Mouse (Mus musculus) limb, embryonic 10.5 days (tissue): Measurements from ENCODE around the gene Rnf123. TPM values are rescaled to one million over a fixed set of nuclear protein-coding genes. Genes with fewer than 3 reads are reported as not detected.

Experiments
- DNase-seq: peaks from one replicate; pipeline ENCODE4 v3.0.0-alpha.2; 2017; ENCODE audit warnings: low spot score
- H3K27ac ChIP-seq: fragments of 300-500 bp; sonication (generic); 2 replicates; pipeline ENCODE4 v1.5.1; 2016; ENCODE audit warnings: mild to moderate bottlenecking
- H3K27me3 ChIP-seq: fragments of 300-500 bp; sonication (generic); 2 replicates; pipeline ENCODE4 v1.6.1; 2016; ENCODE audit warnings: low read depth, mild to moderate bottlenecking; ENCODE audit not compliant: poor library complexity, severe bottlenecking
- H3K36me3 ChIP-seq: fragments of 300-500 bp; sonication (generic); 2 replicates; pipeline ENCODE4 v1.6.1; 2016; ENCODE audit warnings: mild to moderate bottlenecking, moderate library complexity
- H3K4me1 ChIP-seq: fragments of 300-500 bp; sonication (generic); 2 replicates; pipeline ENCODE4 v1.6.1; 2016
- H3K4me3 ChIP-seq: fragments of 300-500 bp; sonication (generic); 2 replicates; pipeline ENCODE4 v1.5.1; 2016; ENCODE audit warnings: mild to moderate bottlenecking, moderate library complexity
- H3K9me3 ChIP-seq: fragments of 300-500 bp; sonication (generic); replicated peaks from 2 replicates; pipeline ENCODE4 v1.6.1; 2016; ENCODE audit warnings: mild to moderate bottlenecking
- WGBS: fragments of 180-500 bp; shearing (Covaris S2); methylation state at CpG from one replicate; pipeline ENCODE4 v1.1.7; 2016; 5-methylcytosine and 5-hydroxymethylcytosine counted together
- polyA plus RNA-seq: library from polyadenylated mRNA; unstranded; fragments of >200 nt; fragmentation: Nextera tagmentation; extraction: Ambion mirVana; gene quantifications from 2 replicates; pipeline ENCODE4 v1.2.1, GENCODE M21; 2016

Rnf123 gene
- polyA plus RNA-seq, 1 experiment from 2014 or later = 37.5 TPM

DNA sequence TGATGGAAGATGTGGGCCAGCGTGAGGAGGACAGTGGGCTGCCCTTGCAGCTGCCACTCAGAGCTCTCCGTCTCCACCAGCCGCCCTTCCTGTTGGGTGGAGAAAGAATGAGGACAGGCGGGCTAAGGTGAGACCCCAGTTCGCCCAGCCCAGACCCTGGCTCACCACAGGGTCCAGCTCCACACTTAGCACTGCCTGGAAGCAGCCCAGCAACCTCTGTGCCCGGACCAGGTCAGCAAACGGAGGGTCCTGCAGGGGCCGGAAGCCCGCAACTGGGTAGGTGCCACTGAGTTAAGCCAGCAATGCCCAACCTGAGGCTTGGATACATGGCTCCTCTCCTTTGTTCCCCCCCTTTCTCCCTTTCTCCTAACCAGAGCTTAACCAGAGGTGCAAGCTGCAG is 14.1 kb downstream of the Rnf123 start:
- no peaks in the 10 kb centered on the region for H3K9me3 ChIP-seq
- 89% methylated on average over 9 of the region's 9 CpGs for WGBS
- no peak overlapping the region for H3K27ac ChIP-seq
- peaks cover 74% of the 10 kb centered on the region for H3K36me3 ChIP-seq
- no peak for DNase-seq
- H3K27me3 ChIP-seq = no peaks in the 10 kb centered on the region
- no peak overlapping the region for H3K4me3 ChIP-seq
- peaks cover 8% of the 10 kb centered on the region; the same call in 1 of the 2 replicates for H3K4me1 ChIP-seq

DNA sequence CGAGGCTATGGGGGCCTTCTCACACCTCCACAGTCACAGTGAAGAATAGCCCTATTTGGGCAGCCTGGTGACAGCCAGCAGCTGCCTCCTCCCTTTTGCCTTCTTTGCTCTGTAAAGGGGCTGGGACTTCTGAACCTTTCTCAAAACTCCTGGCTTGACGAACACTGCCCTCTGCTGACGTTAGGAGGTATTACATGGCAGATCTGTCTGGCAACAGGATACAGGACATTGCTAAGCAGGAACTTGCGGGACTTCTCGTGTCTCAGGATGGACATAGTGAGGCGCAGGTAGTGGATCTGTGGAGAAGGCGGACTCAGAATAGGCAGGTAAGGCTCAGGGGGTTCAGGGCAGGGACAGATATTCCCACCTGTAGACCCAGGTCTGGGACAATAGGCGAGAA is 15.2 kb downstream of the Rnf123 start:
- Histone ChIP-seq H3K27ac (0 out of 2 replicates have a peak overlapping the region, but pooled peaks have one; percentile 6), H3K27me3 (no peaks in the 10 kb centered on the region), H3K36me3 (peaks cover 80% of the 10 kb centered on the region), H3K9me3 (no peaks in the 10 kb centered on the region), H3K4me3 (no peak overlapping the region), H3K4me1 (peaks cover 2% of the 10 kb centered on the region; the same call in 1 of the 2 replicates)
- 20% methylated on average over 8 of the region's 8 CpGs for WGBS
- peak; percentile 90 for DNase-seq

DNA sequence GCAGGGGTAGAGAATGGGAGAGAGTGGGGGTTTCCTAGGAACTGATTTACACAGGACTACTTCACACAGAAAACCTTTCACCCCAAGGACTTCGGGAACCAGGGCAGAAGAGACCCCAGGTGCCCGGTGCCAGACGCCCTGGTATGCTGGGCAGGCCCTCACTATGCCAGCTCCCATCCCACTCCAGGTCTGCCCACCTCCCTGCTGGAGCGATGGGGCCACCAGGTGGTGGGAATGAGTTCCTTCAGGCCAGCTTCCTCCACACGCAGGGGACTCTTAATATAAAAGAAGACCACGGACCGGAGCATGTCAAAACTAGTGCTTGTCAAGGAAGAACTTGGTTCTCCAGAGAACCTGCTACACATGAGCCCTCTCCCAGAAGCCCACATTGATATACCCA is 15.9 kb downstream of the Rnf123 start:
- Histone ChIP-seq H3K4me3 (no peak overlapping the region), H3K9me3 (no peaks in the 10 kb centered on the region), H3K4me1 (peaks cover 2% of the 10 kb centered on the region; the same call in 1 of the 2 replicates), H3K36me3 (peaks cover 85% of the 10 kb centered on the region), H3K27ac (no peak overlapping the region), H3K27me3 (no peaks in the 10 kb centered on the region)
- DNase-seq = no peak
- 78% methylated on average over 7 of the region's 7 CpGs for WGBS

DNA sequence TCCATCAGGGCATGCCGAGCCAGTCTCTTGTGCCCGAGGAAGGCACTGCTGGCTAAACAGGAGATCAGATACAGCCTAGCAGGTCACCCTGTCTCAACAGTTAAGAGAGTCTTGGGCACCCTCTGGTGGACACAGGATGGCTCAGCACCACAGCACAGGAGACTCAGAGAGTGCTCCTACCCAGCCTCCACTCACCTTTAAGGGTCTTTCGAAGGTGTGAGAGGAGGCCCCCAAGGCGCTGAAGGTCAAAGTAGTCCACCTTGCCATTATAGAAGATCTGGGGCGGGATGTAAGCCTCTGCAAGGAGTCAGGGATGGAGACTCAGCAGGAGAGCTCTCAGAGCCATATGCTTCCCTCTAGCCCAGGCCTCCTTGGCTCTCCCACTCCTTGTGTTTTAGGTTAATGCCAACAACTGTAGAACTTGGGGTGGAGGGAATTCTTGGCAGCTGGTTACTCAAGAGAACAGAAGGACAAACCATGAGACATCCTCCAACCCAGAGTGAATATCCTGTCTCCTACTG is 17.6 kb downstream of the Rnf123 start:
- WGBS = 56% methylated on average over 5 of the region's 5 CpGs
- Histone ChIP-seq H3K27ac (no peak overlapping the region), H3K9me3 (no peaks in the 10 kb centered on the region), H3K36me3 (peaks cover 86% of the 10 kb centered on the region), H3K4me3 (no peak overlapping the region), H3K4me1 (peaks cover 2% of the 10 kb centered on the region; the same call in 1 of the 2 replicates), H3K27me3 (no peaks in the 10 kb centered on the region)
- no peak for DNase-seq

DNA sequence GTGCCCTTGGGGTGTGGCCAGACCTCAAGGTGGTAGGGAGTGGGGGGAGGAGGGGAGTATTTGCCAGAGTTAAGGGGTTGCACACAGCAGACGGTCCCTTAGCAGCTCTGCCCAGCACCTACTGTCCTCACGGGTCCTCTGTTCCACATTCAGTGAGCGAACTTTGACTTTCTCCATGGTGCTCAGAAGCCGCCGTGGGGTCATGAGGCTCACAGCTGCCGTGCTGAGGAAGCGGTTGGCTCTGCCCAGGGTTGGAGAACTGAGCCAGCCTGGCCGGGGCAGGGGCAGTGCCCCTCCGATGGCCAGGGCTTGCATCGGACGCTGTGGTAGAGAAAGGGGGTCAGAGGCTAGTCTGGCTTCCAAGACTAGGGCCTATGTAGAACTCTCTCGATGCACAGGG is 19.8 kb downstream of the Rnf123 start:
- Histone ChIP-seq H3K36me3 (peaks cover 87% of the 10 kb centered on the region), H3K9me3 (no peaks in the 10 kb centered on the region), H3K27me3 (no peaks in the 10 kb centered on the region), H3K27ac (no peak overlapping the region), H3K4me3 (no peak overlapping the region), H3K4me1 (peaks cover 2% of the 10 kb centered on the region; the same call in 1 of the 2 replicates)
- 89% methylated on average over 12 of the region's 12 CpGs for WGBS
- no peak for DNase-seq

DNA sequence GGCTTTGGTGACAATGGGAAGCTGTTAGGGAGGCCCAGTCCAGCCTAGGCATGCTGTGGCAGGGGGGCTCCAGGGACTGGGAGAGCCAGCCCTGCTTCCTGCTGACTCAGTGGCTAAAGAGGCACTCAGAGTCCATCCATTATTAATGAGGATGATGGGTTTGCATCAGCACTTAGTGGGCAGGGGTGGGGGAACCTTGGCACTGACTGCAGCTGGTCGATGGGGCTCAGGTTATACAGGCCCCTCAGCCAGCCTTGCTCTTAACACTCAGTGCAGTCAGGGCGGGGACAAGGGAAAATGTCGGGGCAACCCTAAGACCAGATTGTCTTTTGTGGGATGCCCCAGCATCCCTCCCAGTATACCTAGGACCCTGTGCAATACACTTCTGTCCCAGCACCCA is 21.0 kb downstream of the Rnf123 start:
- no peak overlapping the region for H3K27ac ChIP-seq
- 96% methylated on average over 3 of the region's 3 CpGs for WGBS
- DNase-seq = no peak
- H3K4me3 ChIP-seq = no peak overlapping the region
- H3K9me3 ChIP-seq = no peaks in the 10 kb centered on the region
- H3K4me1 ChIP-seq = no peaks in the 10 kb centered on the region
- peaks cover 92% of the 10 kb centered on the region for H3K36me3 ChIP-seq
- no peaks in the 10 kb centered on the region for H3K27me3 ChIP-seq

DNA sequence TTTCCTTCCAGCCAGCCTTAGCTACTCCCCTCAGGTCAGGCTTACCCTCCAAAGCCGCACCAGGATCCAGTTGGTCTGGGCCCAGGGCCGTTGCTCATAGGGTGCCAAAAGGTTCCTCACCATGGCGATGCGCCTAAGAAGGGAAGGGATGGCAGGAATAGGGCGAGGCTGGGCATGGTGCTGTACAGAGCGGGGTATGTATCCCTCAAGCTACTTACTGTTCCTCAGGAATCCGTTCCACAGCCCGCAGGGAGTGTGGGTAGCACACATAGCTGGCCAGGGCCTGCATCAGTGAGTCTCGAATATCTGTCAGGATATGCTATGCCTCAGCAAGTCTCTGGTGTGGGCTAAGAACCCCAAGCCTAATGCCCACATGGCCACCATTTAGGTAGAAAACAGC is 24.9 kb downstream of the Rnf123 start:
- no peaks in the 10 kb centered on the region for H3K27me3 ChIP-seq
- no peak overlapping the region for H3K27ac ChIP-seq
- 96% methylated on average over 9 of the region's 9 CpGs for whole genome bisulfite sequencing
- no peak for DNase-seq
- H3K4me1 ChIP-seq = peaks cover 3% of the 10 kb centered on the region
- H3K9me3 ChIP-seq = no peaks in the 10 kb centered on the region
- peaks cover 94% of the 10 kb centered on the region for H3K36me3 ChIP-seq
- no peak overlapping the region for H3K4me3 ChIP-seq

DNA sequence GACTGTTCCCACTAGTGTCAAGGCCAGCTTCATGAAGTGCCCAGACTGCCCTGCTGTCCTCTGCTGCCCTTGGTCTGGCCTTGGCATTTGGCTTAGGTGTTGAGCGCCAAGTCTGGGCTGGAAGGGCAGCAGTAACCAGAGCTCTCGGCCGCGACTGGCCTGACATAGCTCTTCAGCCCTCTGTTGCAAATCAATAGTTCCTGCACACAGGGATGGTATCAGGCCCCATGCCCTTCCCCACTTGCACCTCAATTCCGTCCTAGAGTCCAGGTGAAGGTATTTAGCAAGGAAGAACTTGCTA is 25.9 kb downstream of the Rnf123 start:
- no peaks in the 10 kb centered on the region for H3K27me3 ChIP-seq
- 93% methylated on average over 5 of the region's 5 CpGs for WGBS
- no peak for DNase-seq
- H3K4me1 ChIP-seq = peaks cover 11% of the 10 kb centered on the region
- H3K27ac ChIP-seq = no peak overlapping the region
- no peaks in the 10 kb centered on the region for H3K9me3 ChIP-seq
- no peak overlapping the region for H3K4me3 ChIP-seq
- peaks cover 89% of the 10 kb centered on the region for H3K36me3 ChIP-seq

DNA sequence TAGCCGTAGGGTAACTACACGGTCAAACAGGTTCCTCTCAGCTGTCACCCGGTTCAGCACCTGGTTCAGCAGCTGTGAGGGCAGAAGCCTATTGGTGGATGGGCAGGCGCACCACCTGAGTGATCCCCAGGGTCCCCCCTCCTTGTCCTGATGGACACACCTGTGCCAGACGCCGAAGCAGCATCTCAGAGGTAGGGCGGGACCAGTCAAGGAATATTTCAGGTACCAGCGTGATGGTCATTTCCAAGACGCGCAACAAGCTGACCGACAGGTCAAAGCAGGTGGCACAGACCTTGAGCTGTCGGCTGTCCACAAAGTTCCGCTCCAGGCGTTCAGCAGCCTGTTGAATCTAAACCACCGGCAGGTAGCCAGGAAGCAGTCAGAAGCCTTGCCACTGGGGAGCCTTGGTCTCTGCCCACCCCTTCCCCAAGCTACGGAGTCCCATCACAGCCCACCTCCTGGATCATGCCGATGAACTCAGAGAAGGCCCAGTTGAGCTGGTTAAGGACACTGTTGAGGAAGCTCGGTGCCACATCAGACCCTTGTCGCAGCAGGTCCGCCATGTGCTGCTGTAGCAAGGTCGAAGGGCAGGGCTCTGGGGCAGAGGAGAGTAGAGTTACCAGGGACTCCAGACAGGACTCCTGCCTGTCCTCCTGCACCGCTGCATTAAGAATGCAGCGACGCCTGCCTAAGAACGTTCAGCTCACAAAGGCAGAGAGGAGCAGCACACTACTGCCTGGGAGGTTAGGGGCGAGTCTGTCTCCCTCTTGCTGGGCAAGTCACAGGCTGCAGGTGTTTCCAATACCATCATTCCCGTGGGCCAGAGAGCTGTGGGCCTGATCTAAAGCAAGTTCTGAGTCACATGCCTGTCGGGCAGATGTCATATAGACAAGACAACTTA is 26.5 kb downstream of the Rnf123 start:
- Histone ChIP-seq H3K4me1 (peaks cover 11% of the 10 kb centered on the region), H3K4me3 (no peak overlapping the region), H3K9me3 (no peaks in the 10 kb centered on the region), H3K27ac (no peak overlapping the region), H3K36me3 (peaks cover 89% of the 10 kb centered on the region), H3K27me3 (no peaks in the 10 kb centered on the region)
- 83% methylated on average over 28 of the region's 28 CpGs for WGBS
- DNase-seq = no peak

DNA sequence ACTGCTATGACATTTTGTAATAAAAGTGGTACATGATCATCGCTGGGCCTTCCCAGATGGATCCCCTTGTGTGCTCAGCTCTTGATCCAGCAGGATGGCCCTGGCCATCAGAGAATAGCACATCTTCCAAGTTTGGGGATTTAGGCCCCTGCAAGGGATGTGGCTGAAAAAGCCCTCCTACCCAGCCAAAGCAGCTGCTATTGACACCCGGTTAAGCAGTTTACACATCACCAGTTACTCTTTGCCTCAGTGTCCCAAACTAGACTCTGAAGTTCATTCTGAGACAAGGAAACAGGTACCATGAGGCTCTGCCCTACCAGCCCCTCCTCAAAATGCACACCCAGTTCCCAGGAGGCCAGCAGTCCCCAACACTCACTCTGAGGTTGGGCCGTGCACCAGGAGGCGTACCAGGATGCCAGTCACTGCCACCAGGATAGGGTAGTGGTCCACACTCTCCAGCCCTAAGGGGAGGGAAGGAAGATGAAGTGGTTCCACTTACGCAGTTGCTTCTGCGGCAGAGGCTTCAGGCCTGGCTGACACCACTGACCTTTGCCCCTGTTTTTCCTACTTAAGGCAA is 27.4 kb downstream of the Rnf123 start:
- H3K27me3 ChIP-seq = no peaks in the 10 kb centered on the region
- no peak for DNase-seq
- H3K27ac ChIP-seq = no peak overlapping the region
- no peaks in the 10 kb centered on the region for H3K9me3 ChIP-seq
- peaks cover 11% of the 10 kb centered on the region for H3K4me1 ChIP-seq
- WGBS = 83% methylated on average over 6 of the region's 6 CpGs
- H3K4me3 ChIP-seq = no peak overlapping the region
- peaks cover 93% of the 10 kb centered on the region for H3K36me3 ChIP-seq

DNA sequence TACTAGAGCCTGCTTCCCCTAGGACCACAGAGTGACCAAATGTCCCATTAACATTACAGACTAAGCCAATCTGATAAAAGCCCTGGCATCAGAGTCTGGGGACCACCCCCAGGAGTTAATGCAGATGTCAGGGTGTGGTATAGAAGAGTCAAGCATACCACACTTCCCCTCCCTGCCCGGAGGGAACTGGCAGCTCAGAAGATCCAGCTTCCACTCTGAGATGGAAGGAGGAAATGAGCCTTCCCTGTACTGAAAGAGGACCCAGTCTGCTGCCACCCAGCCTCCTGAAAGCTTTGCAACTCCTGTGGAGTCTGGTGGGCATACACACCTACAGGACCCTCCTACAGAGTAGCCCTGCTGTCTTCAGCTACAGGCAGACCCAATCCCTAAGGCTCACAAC is 28.1 kb downstream of the Rnf123 start:
- Histone ChIP-seq H3K27me3 (no peaks in the 10 kb centered on the region), H3K36me3 (peaks cover 92% of the 10 kb centered on the region), H3K4me1 (peaks cover 14% of the 10 kb centered on the region), H3K27ac (no peak overlapping the region), H3K4me3 (no peak overlapping the region), H3K9me3 (no peaks in the 10 kb centered on the region)
- WGBS = 75% methylated on average over 1 of the region's 1 CpGs
- no peak for DNase-seq

DNA sequence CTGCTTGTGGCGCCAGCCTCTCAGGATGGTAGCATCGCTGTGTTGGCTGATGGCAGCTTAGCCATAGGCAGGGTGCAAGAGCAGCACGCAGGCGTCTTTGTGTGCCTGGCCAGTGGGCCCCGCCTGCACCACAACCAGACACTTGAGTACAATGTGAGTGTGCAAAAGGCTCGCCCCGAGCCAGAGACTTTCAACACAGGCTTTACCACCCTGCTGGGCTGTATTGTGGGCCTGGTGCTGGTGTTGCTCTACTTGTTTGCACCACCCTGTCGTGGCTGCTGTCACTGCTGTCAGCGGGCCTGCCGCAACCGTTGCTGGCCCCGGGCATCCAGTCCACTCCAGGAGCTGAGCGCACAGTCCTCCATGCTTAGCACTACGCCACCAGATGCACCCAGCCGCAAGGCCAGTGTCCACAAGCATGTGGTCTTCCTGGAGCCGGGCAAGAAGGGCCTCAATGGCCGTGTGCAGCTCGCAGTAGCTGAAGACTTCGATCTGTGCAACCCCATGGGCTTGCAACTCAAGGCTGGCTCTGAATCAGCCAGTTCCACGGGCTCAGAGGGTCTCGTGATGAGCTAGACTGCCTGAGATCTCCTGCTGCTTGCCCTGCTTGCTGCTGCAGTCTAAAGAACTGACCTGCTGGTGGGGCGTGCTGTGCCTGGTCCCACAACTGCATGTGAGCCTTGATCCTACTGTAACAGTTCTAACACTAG is 28.7 kb downstream of the Rnf123 start:
- 91% methylated on average over 22 of the region's 22 CpGs for WGBS
- Histone ChIP-seq H3K4me1 (peaks cover 20% of the 10 kb centered on the region), H3K36me3 (peaks cover 86% of the 10 kb centered on the region), H3K27ac (no peak overlapping the region), H3K27me3 (no peaks in the 10 kb centered on the region), H3K4me3 (0 out of 2 replicates have a peak overlapping the region, but pooled peaks have one; percentile 34), H3K9me3 (no peaks in the 10 kb centered on the region)
- no peak for DNase-seq
